Mouse (Mus musculus): Measurements from ENCODE around the gene Hcar2. TPM values are rescaled to one million over a fixed set of nuclear protein-coding genes. Genes with fewer than 3 reads are reported as not detected.

The Hcar2 gene
- polyA plus RNA-seq, 1 experiment from 2014 or later, result not detected

DNA sequence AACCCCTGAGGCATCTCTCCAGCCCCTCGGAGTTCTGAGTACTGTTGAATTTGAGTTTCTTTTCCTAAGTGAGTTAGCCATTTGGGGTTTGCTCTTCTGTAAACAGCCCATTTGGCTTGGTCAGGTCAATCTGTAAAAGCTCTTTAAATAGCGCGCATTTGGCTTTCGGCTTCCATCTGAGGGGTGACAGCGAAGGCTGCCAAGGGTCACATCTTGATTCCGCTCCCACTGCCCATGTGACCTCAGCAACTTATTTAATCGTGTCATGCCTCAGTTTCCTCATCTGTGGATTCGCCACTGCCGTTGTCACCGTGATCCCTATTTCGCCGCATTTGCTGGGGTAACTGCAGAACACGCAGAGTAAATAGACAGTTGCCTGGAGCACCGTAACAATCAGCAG, 21.0 kb downstream of the Hcar2 start:
- Histone ChIP-seq H3K36me3 (ENCODE audit: control insufficient read depth, insufficient read depth) (no peaks in the 10 kb centered on the region), H3K4me1 (ENCODE audit: control insufficient read depth, insufficient read depth, low read length) (peaks cover 5% of the 10 kb centered on the region; the same call in 1 of the 2 replicates), H3K9me3 (replicated peaks; ENCODE audit: control insufficient read depth, low read length) (no peaks in the 10 kb centered on the region), H3K9ac (ENCODE audit: low read length) (no peak overlapping the region), H3K27me3 (ENCODE audit: control insufficient read depth, insufficient read depth, low read length) (no peaks in the 10 kb centered on the region), H3K4me3 (ENCODE audit: low read length) (no peak overlapping the region), H3K27ac (ENCODE audit: low read length) (no peak overlapping the region), H3K4me2 (ENCODE audit: low read depth, low read length) (no peak overlapping the region)
- WGBS, result 90% methylated on average over 14 of the region's 14 CpGs
- ATAC-seq (replicated peaks; ENCODE audit: extremely low read depth, insufficient read depth, low FRiP score), result no peak

DNA sequence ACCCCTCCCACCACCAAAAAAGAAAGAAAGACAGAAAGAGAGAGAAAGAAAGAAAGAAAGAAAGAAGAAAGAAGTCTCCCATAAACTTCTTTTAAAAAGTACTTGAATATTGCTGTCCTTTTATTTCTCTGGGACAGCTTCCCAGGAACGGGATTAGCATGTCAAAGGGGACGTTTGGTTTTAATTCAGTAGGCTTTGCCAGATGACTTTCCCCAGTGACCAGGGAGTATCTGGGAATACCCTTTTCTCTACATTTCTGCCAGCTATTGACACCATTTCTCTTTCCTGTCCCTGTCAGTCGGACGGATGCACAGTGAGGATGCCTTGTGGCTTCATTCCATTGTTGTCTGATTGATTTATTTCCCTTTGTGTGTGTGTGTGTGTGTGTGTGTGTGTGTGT, 21.5 kb downstream of the Hcar2 start:
- H3K27ac ChIP-seq (ENCODE audit: low read length), result no peak overlapping the region
- no peaks in the 10 kb centered on the region for H3K27me3 ChIP-seq (ENCODE audit: control insufficient read depth, insufficient read depth, low read length)
- no peaks in the 10 kb centered on the region for H3K36me3 ChIP-seq (ENCODE audit: control insufficient read depth, insufficient read depth)
- H3K9ac ChIP-seq (ENCODE audit: low read length), result no peak overlapping the region
- no peak overlapping the region for H3K4me2 ChIP-seq (ENCODE audit: low read depth, low read length)
- H3K9me3 ChIP-seq (replicated peaks; ENCODE audit: control insufficient read depth, low read length), result no peaks in the 10 kb centered on the region
- H3K4me3 ChIP-seq (ENCODE audit: low read length), result no peak overlapping the region
- H3K4me1 ChIP-seq (ENCODE audit: control insufficient read depth, insufficient read depth, low read length), result peaks cover 5% of the 10 kb centered on the region; the same call in 1 of the 2 replicates
- ATAC-seq (replicated peaks; ENCODE audit: extremely low read depth, insufficient read depth, low FRiP score), result no peak
- WGBS, result 62% methylated on average over 4 of the region's 4 CpGs

DNA sequence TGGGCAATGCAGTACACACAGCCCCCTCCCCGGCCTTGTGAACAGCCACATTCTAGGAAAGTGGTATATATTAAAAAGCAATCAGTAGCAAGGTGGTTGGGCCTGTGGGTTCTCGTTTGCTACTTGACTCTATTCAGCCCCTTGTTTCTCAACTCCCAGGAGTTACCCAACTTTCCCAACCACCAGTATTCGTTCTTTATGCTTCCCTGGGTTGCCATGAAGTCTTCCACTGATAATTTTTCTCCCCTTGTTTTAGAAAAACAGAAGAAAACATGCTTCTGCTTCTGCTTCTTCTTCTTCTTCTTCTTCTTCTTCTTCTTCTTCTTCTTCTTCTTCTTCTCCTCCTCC, 22.4 kb downstream of the Hcar2 start:
- no peaks in the 10 kb centered on the region for H3K27me3 ChIP-seq (ENCODE audit: control insufficient read depth, insufficient read depth, low read length)
- H3K4me2 ChIP-seq (ENCODE audit: low read depth, low read length), result no peak overlapping the region
- H3K9me3 ChIP-seq (replicated peaks; ENCODE audit: control insufficient read depth, low read length), result no peaks in the 10 kb centered on the region
- no peak overlapping the region for H3K9ac ChIP-seq (ENCODE audit: low read length)
- 65% methylated on average over 3 of the region's 3 CpGs for WGBS
- no peaks in the 10 kb centered on the region for H3K36me3 ChIP-seq (ENCODE audit: control insufficient read depth, insufficient read depth)
- no peak overlapping the region for H3K4me3 ChIP-seq (ENCODE audit: low read length)
- H3K27ac ChIP-seq (ENCODE audit: low read length), result no peak overlapping the region
- ATAC-seq (replicated peaks; ENCODE audit: extremely low read depth, insufficient read depth, low FRiP score), result no peak
- H3K4me1 ChIP-seq (ENCODE audit: control insufficient read depth, insufficient read depth, low read length), result peaks cover 5% of the 10 kb centered on the region; the same call in 1 of the 2 replicates

DNA sequence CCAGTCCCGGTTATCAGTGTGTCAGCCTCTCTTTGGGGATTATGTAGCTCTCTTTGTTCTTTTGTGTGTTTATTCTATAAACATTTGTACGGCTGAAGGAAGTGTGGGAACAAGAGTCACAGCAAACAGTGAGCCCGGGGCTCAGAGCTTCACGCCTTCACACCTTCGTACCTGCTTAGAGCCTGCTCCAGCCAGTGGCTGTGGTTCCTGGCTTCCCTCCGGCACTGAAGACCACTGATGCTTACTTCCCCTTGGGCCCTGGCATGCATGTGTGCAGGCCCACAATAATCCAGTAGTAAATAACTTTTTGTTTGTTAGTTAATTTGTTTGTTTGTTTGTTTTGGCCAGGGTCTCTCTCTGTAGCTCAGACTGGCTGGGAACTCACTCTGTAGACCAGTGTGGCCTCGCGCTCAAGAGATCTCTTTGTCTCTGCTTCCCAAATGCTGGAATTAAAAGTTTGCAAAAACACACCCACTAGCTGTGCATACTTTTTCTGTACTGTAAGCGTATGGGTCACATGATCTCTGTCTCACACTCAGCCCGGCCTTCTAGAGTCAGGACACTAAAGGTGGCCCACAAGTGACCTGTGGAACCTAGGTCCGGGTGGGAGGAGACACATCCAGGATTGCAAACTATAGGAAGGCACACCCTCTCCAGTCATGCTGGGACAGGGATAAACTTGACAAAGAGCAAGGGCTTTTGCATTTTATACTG, 22.9 kb downstream of the Hcar2 start:
- no peak for ATAC-seq (replicated peaks; ENCODE audit: extremely low read depth, insufficient read depth, low FRiP score)
- Histone ChIP-seq H3K4me3 (ENCODE audit: low read length) (no peak overlapping the region), H3K9ac (ENCODE audit: low read length) (no peak overlapping the region), H3K4me2 (ENCODE audit: low read depth, low read length) (no peak overlapping the region), H3K27ac (ENCODE audit: low read length) (no peak overlapping the region), H3K36me3 (ENCODE audit: control insufficient read depth, insufficient read depth) (no peaks in the 10 kb centered on the region), H3K9me3 (replicated peaks; ENCODE audit: control insufficient read depth, low read length) (no peaks in the 10 kb centered on the region), H3K27me3 (ENCODE audit: control insufficient read depth, insufficient read depth, low read length) (no peaks in the 10 kb centered on the region), H3K4me1 (ENCODE audit: control insufficient read depth, insufficient read depth, low read length) (peaks cover 5% of the 10 kb centered on the region; the same call in 1 of the 2 replicates)
- 49% methylated on average over 11 of the region's 11 CpGs for WGBS

DNA sequence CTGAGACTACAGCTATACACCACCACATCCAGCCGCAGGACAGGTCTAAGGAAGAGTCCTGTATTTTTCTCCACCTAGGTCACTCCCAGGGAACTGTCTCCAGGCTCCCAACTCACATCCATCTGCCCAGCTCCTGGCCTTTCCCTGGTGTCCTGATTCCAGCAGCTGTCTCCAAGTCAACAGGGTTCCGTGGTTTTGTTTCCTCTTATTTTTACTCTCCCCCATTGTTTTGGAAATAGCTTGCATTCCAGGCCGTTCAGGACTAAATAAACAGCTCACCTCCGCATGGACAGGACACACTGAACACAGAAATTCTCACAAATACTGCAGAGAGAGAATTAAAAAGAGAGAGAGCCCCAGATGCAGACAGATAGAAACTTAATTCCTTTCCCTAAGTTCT, 27.9 kb downstream of the Hcar2 start:
- Histone ChIP-seq H3K27ac (ENCODE audit: low read length) (no peak overlapping the region), H3K4me3 (ENCODE audit: low read length) (no peak overlapping the region), H3K9ac (ENCODE audit: low read length) (no peak overlapping the region), H3K4me1 (ENCODE audit: control insufficient read depth, insufficient read depth, low read length) (peaks cover 5% of the 10 kb centered on the region; the same call in 1 of the 2 replicates), H3K9me3 (replicated peaks; ENCODE audit: control insufficient read depth, low read length) (no peaks in the 10 kb centered on the region), H3K27me3 (ENCODE audit: control insufficient read depth, insufficient read depth, low read length) (no peaks in the 10 kb centered on the region), H3K36me3 (ENCODE audit: control insufficient read depth, insufficient read depth) (no peaks in the 10 kb centered on the region), H3K4me2 (ENCODE audit: low read depth, low read length) (no peak overlapping the region)
- no peak for ATAC-seq (replicated peaks; ENCODE audit: extremely low read depth, insufficient read depth, low FRiP score)
- 52% methylated on average over 4 of the region's 4 CpGs for WGBS

DNA sequence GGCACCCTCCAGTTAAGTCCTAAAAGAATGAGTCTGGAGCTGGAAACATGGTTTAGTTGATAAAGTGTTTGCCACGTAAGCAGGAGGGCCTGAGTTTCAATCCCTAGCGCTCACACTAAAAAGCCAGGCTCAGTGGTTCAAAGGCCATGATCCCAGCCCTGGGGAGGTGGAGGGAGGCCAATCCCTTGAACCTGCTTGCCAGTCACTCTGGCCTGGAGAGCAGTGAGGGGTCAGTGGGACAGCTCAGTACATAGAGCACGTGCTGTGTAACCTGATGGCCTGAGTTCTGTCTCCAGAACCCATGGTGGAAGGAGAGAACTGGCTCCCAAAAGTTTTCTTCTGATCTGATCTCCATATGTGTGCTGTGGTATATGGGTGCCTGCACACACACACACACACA, 30.5 kb downstream of the Hcar2 start:
- no peaks in the 10 kb centered on the region for H3K27me3 ChIP-seq (ENCODE audit: control insufficient read depth, insufficient read depth, low read length)
- H3K36me3 ChIP-seq (ENCODE audit: control insufficient read depth, insufficient read depth), result no peaks in the 10 kb centered on the region
- H3K4me3 ChIP-seq (ENCODE audit: low read length), result no peak overlapping the region
- H3K4me1 ChIP-seq (ENCODE audit: control insufficient read depth, insufficient read depth, low read length), result no peaks in the 10 kb centered on the region
- H3K27ac ChIP-seq (ENCODE audit: low read length), result no peak overlapping the region
- H3K9me3 ChIP-seq (replicated peaks; ENCODE audit: control insufficient read depth, low read length), result no peaks in the 10 kb centered on the region
- no peak overlapping the region for H3K4me2 ChIP-seq (ENCODE audit: low read depth, low read length)
- no peak for ATAC-seq (replicated peaks; ENCODE audit: extremely low read depth, insufficient read depth, low FRiP score)
- 75% methylated on average over 3 of the region's 3 CpGs for WGBS
- H3K9ac ChIP-seq (ENCODE audit: low read length), result no peak overlapping the region

DNA sequence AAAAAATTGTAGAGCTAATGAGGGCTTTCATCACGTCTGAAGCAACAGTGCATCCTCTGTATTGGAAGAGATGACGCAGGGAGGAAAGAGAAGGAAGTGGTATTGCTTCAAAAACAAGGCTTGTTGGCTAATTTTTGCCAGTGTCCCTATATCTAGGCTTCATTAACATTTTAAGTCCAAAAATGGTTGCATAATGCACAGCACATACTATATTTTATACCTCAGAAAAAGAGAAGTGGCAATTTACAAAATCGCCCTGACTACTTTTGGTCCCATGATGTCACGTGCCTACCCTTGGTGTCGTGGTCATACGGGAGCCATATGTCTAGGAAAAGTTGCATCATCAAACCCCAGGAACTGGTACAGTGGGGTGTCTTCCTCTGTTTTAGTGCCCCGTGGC, 33.0 kb downstream of the Hcar2 start:
- Histone ChIP-seq H3K4me1 (ENCODE audit: control insufficient read depth, insufficient read depth, low read length) (no peaks in the 10 kb centered on the region), H3K4me2 (ENCODE audit: low read depth, low read length) (no peak overlapping the region), H3K9me3 (replicated peaks; ENCODE audit: control insufficient read depth, low read length) (no peaks in the 10 kb centered on the region), H3K36me3 (ENCODE audit: control insufficient read depth, insufficient read depth) (no peaks in the 10 kb centered on the region), H3K27ac (ENCODE audit: low read length) (no peak overlapping the region), H3K27me3 (ENCODE audit: control insufficient read depth, insufficient read depth, low read length) (no peaks in the 10 kb centered on the region), H3K4me3 (ENCODE audit: low read length) (no peak overlapping the region), H3K9ac (ENCODE audit: low read length) (no peak overlapping the region)
- ATAC-seq (replicated peaks; ENCODE audit: extremely low read depth, insufficient read depth, low FRiP score), result no peak
- WGBS, result 82% methylated on average over 7 of the region's 7 CpGs

DNA sequence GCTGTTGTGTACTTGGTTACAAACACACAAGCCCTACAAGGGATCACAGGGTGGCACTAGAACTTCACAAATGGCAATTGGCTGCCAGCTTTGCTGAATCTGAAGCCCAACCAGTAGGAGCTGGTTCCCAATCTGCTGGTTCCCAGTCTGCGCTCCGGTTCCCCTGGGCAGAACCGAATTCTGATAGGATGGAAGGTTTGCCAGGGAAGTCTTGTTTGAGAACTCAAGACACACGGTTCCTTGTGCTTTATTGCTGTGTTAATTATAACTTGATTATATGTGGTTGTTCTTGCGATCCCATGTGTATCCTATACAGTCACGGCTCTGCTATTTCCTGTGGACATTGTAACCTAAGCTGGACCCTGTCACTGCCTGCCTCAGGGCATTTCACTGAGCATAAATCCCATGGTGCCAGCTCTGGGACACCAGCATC, 37.6 kb downstream of the Hcar2 start:
- Histone ChIP-seq H3K4me1 (ENCODE audit: control insufficient read depth, insufficient read depth, low read length) (no peaks in the 10 kb centered on the region), H3K27me3 (ENCODE audit: control insufficient read depth, insufficient read depth, low read length) (no peaks in the 10 kb centered on the region), H3K9ac (ENCODE audit: low read length) (no peak overlapping the region), H3K4me3 (ENCODE audit: low read length) (no peak overlapping the region), H3K27ac (ENCODE audit: low read length) (no peak overlapping the region), H3K36me3 (ENCODE audit: control insufficient read depth, insufficient read depth) (0 out of 2 replicates have a peak, but pooled peaks cover 2% of the 10 kb centered on the region), H3K9me3 (replicated peaks; ENCODE audit: control insufficient read depth, low read length) (no peaks in the 10 kb centered on the region), H3K4me2 (ENCODE audit: low read depth, low read length) (no peak overlapping the region)
- ATAC-seq (replicated peaks; ENCODE audit: extremely low read depth, insufficient read depth, low FRiP score), result no peak
- 69% methylated on average over 6 of the region's 6 CpGs for WGBS

DNA sequence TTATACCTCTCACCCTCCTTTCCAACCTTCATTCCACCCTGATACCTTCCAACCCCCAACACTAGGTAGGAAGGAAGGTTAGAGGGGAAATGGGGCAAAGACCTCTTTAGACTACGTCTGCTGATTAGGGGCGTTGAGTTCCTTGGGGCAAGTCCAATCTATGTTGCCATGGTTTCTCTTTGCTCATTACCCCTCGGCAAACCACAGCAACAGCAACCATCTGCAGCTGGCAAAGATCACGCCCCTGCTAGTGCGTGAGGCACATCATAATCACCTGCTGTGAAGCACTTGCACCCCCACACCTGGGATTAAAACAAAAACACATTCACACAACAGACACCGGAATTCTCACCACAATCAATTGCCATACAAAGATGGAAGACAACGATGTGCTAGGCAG, 42.6 kb downstream of the Hcar2 start:
- no peaks in the 10 kb centered on the region for H3K9me3 ChIP-seq (replicated peaks; ENCODE audit: control insufficient read depth, low read length)
- no peaks in the 10 kb centered on the region for H3K4me1 ChIP-seq (ENCODE audit: control insufficient read depth, insufficient read depth, low read length)
- ATAC-seq (replicated peaks; ENCODE audit: extremely low read depth, insufficient read depth, low FRiP score), result no peak

More for the DNA sequence above, 42.6 kb downstream of the Hcar2 start:
- Histone ChIP-seq H3K4me2 (ENCODE audit: low read depth, low read length) (no peak overlapping the region), H3K36me3 (ENCODE audit: control insufficient read depth, insufficient read depth) (peaks cover 7% of the 10 kb centered on the region; the same call in 1 of the 2 replicates), H3K27me3 (ENCODE audit: control insufficient read depth, insufficient read depth, low read length) (no peaks in the 10 kb centered on the region), H3K27ac (ENCODE audit: low read length) (no peak overlapping the region), H3K4me3 (ENCODE audit: low read length) (no peak overlapping the region), H3K9ac (ENCODE audit: low read length) (no peak overlapping the region)
- 72% methylated on average over 7 of the region's 7 CpGs for WGBS
